Mouse (Mus musculus) lung, adult 10 weeks (tissue): Measurements from ENCODE around the gene Klhl21. TPM values are rescaled to one million over a fixed set of nuclear protein-coding genes. Genes with fewer than 3 reads are reported as not detected.

Experiments used
- polyA plus RNA-seq: library from polyadenylated mRNA; stranded (reverse); fragments of 350-450 nt; fragmentation: Illumina TruSeq; extraction: RNeasy Lipid Tissue Mini Kit (QIAGEN cat#74804); gene quantifications from one replicate; pipeline ENCODE4 v1.2.3, GENCODE M21; 2014; ENCODE audit warnings: low read depth, low replicate concordance; ENCODE audit not compliant: insufficient read depth

The Klhl21 gene
- 11.9 TPM for polyA plus RNA-seq

GRCm38 (mm10) chr4:152008622-152009075 lies at the start of gene Klhl21:
Klhl21 (plus strand) TSS chr4:152008803.

DNA sequence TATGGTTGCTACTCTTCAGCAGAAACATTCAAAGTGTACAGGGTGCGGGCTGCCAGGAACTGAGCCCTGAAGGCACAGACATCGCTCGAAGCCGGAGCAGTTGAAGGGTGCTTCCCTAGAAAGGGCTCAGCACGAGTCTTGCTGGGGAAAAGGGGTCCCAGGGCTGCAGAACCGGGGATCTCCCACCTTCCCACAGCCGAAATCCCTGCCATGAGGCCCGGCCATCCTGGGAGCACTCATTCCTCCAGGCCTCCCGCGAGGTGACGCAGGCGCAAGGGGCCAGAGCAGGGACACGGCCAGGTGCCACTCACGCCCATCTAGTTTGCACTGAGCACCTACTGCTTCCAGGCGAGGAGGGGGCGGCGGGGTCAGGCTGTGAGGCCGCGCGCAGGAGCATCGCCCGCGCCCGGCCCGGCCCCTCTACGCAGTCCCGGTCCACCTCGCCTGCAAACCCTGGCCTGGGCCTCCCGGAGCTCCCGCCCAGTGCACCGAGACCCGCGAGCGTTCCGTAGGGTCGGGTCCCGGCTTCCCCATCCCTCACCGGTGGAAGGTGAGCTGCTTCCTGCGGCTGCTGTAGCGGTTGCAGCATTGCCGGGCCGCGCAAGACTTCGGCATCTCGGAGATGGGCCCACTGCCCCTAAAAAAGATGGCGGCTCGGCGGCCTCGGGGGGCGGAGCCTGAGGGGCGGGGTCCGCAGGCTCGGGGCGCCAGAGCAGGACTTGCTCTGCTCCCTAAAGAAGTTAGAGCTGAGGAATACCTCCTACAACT lies 20.1 kb upstream of the Klhl21 start, which contains the start of gene Thap3:
Gene Thap3, minus strand, starts transcription at position 656 of the 768 bp plus-strand sequence.

GRCm38 (mm10) chr4:151996173-151996950 lies 12.2 kb upstream of the Klhl21 start, which contains the start of gene Phf13:
Phf13 (minus strand) TSS chr4:151996258.

DNA sequence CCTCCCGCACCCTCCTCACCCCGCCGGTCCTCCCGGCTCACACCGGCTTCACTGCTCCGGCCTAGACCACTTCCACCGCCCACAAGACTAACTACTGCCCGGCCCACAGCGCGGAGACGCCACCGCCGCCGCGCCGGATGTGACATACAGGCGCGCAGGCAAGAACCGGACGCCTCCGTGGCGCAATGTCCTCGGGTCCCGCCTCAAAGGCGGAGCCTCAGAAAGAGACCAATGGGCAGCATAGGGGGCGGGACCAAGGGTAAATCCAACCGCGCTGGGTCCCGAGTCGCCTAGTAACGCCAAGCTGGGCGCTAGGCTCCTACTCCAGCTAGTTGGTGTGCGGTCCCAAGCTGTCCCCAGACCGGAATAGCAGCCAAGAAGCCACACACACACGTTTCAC lies 18.9 kb downstream of the Klhl21 start, which contains the start of gene Zbtb48:
Gene Zbtb48, minus strand, starts transcription at position 148 of the 400 bp plus-strand sequence.

GRCm38 (mm10) chr4:152038225-152038984 lies 29.8 kb downstream of the Klhl21 start, which contains the start of gene Tas1r1:
Tas1r1 (minus strand) TSS chr4:152038568.

DNA sequence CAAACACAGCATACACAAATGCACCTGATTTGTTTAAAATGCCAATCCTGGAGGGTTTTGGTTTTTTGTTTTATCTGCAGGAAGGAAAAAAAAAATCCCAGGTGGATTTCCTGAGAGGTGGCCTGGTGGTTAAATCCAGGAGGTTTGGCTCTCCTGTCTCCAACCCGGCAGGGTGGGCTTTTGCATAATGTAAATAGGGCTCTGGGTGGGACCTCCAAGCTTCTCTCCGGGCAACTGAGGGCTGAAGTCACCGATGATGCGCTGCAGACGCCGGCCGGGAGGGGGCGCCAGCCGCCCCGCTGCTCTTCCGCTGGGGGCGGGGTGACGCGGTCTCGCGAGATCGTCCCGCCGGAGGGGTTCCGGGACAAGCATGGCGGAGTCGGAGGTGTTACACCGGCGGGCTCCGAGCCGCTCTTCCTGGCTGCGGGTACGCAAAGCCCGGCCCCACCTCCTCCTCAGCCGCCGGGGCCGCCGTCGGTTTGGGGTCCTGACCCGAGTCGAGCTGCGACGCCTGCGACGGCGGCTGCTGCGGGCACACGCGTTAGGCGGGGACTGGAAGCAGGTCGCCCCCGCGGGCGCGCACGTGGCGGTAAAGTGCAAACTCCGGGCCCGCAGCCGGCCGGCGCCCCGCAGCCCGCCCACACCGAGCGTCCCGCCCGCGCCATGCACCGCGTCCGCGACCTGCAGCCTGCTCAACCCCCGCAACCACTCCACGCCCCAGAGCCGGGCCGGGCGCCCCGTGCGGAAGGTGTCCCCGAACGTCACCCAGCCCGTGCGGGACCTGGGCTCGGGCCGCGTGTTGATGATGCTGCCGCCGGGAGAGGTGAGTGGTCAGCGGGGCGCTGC lies 30.6 kb downstream of the Klhl21 start, which contains the start of gene Nol9:
Gene Nol9, plus strand, starts transcription at position 337 of the 846 bp plus-strand sequence.

Other genes with a start within 250 kb of the Klhl21 start
- gene Camta1, start 146.9 kb upstream of the Klhl21 start, polyA plus RNA-seq: 37.9 TPM
- gene Dnajc11, start 75.1 kb upstream of the Klhl21 start, polyA plus RNA-seq: 17.7 TPM
- gene Thap3, start 19.8 kb upstream of the Klhl21 start, polyA plus RNA-seq: 30.8 TPM
- gene Phf13, start 12.5 kb upstream of the Klhl21 start, polyA plus RNA-seq: 7.4 TPM
- gene Zbtb48, start 18.9 kb downstream of the Klhl21 start, polyA plus RNA-seq: 9.2 TPM
- gene Tas1r1, start 29.8 kb downstream of the Klhl21 start, polyA plus RNA-seq: not detected
- 8.4 TPM for gene Nol9, start 30.5 kb downstream of the Klhl21 start, polyA plus RNA-seq
- 9.4 TPM for gene Plekhg5, start 63.7 kb downstream of the Klhl21 start, polyA plus RNA-seq
- 3.8 TPM for gene Tnfrsf25, start 107.1 kb downstream of the Klhl21 start, polyA plus RNA-seq
- gene Espn, start 143.6 kb downstream of the Klhl21 start, polyA plus RNA-seq: 2.4 TPM
- gene Hes2, start 150.1 kb downstream of the Klhl21 start, polyA plus RNA-seq: 3.3 TPM
- 118 TPM for gene Acot7, start 169.3 kb downstream of the Klhl21 start, polyA plus RNA-seq